Mouse (Mus musculus) gastrocnemius, adult 8-10 months (tissue): ENCODE data around the gene Olfr967. TPM values are rescaled to one million over a fixed set of nuclear protein-coding genes. Genes with fewer than 3 reads are reported as not detected.
"Not testable (repeated sequence)": the region's sequence is repeated elsewhere in the genome, so short reads cannot be mapped to it uniquely, and the experiment has no call there.

Source experiments
- DNase-seq, 2 experiments: peaks; one replicate each; pipeline ENCODE4 v3.0.0; 2022; ENCODE audit warnings: low spot score in 2 of 2
- total RNA-seq, 4 experiments: library from RNA; stranded (reverse); gene quantifications; 2 replicates each; pipeline ENCODE4 v1.2.4; 2022

Olfr967 gene
- total RNA-seq: not detected

DNA sequence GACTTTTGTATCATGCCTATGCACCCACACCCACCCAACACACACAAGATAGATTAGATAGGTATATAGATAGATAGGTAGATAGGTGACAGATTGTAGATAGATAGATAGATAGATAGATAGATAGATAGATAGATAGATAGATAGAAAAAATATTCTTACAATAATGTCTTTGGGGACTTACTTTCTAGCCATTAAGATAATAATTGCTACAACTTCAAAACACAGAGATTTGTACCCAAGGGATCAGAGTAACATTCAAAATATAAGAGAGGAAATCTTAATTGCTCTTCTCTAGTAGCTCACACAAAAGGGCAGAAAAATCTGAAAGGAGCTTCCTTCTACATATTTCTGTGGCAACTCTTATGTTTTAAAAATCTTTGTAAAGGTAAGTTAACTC, at the start of gene Olfr967:
Gene Olfr967, plus strand, starts transcription at position 301 of the 400 bp plus-strand sequence.
- no peak for DNase-seq

GRCm38 (mm10) chr9:39701123-39701522, 44.9 kb upstream of the Olfr967 start:
- DNase-seq: not testable (repeated sequence)

GRCm38 (mm10) chr9:39707017-39707416, 39.0 kb upstream of the Olfr967 start, which contains the start of gene Olfr149:
Olfr149 (minus strand) TSS chr9:39707117.
- no peak for DNase-seq

DNA sequence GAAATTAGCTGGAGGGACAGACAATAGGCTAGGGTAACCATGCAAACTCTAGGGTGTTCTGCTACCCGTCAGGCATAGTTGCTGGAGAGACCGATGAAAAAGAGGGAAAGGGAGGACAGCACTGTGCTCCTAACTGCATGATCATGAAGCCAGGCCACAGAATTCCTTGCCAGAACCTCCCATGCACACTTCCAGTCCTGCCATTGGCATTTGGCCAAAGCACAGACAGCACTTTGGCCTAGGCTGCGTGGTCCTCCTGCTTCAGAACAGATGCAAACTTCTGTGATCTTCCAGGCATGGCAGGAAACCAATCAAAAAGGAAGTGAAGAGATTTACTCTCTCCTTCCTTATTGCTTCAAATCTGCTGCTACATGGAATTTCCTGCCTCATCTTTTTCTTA, 37.1 kb upstream of the Olfr967 start:
- DNase-seq: no peak

GRCm38 (mm10) chr9:39711053-39711452, 35.0 kb upstream of the Olfr967 start, which contains the start of gene Olfr965:
Olfr965 (plus strand) TSS chr9:39711353.
- DNase-seq: no peak

DNA sequence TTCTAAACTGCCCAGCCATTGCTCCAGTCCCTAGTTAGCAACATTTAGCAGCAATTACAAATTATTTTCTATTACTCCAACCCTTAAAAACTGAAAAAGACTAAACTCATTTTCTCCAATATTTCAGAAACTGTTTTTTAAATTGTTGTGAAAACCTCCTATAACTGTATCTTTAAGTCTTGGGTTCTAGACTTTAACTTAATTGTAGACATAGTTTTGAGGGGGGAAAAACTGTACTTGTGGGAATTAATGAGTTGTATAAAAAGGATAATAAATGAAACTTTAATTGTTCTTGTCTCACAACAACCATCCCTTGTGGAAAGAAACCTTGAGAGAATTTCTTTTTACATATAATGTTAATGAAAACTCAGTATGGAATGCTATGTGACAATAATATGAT, 15.4 kb upstream of the Olfr967 start, which contains the start of gene Olfr150:
Gene Olfr150, plus strand, starts transcription at position 301 of the 400 bp plus-strand sequence.
- no peak for DNase-seq

DNA sequence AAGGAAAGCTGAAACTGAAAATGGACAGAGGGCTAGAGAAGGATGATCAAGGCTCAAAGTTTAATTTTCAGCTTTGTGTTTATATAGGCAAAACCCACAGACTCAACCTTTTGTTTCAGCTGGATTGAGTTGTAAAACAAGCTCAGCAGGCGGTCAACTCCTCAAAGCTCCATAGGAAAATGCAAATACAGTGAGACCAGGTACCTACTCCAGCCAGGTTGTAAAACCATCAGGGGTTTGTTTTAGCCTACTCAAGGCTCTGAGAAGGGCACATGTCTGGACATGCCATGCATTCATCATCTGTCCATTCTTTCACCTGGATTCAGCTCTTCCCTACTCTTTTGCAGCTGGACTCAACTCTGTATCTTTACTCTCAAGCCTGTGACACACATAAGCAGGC, 5.3 kb upstream of the Olfr967 start:
- no peak for DNase-seq

GRCm38 (mm10) chr9:39746428-39746827, 379 bp downstream of the Olfr967 start:
- no peak for DNase-seq

DNA sequence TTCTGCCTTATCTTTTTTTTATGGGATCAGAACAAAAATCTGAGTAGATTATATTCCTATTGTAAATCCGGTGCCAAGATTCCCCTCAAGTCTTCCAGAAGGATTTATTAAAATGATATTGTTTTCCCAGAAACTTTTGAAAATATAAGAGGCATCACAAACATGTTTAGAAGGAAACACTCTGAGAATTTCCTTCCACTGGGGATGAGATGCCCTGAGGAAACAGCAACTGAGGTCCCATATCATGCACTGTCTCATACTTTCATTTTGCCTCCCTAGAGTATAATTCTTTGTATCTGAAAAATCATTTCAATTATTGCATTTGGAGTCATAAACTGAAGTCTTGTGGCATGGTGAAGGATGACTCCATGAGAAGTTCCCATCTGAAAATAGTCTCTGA, 37.1 kb downstream of the Olfr967 start, which contains the start of gene Olfr968:
Gene Olfr968, minus strand, starts transcription at position 101 of the 400 bp plus-strand sequence.
- DNase-seq: no peak

DNA sequence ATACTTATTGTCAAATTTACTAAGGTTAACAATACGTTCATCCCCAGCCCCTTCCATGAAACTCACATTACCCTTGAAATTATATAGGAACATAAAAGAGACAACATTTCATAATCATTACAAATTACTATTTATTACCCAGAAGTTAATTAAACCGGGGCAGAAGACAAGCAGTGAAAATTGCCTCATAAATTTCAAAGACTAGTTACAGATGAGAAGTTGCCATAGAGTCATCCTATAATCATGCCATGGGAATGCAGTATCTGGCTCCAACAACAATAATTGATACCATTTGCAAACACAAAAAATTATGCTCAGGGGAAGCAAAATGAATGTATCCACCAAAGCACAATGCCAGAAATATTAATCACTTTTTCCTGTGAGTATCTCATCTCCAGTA, 44.5 kb downstream of the Olfr967 start, which contains the start of gene Olfr969:
Gene Olfr969, plus strand, starts transcription at position 388 of the 400 bp plus-strand sequence.
- DNase-seq: no peak

Other genes starting within 250 kb of the Olfr967 start
- gene Olfr957, start 230.4 kb upstream of the Olfr967 start, total RNA-seq: not detected
- gene Olfr958, start 192.2 kb upstream of the Olfr967 start, total RNA-seq: not detected
- not detected for gene Olfr959, start 170.7 kb upstream of the Olfr967 start, total RNA-seq
- under 1 TPM; 0.16 to 0.54 (median 0.34) TPM for gene AW551984, start 141.8 kb upstream of the Olfr967 start, total RNA-seq
- gene Olfr148, start 135.6 kb upstream of the Olfr967 start, total RNA-seq: not detected
- not detected for gene Olfr960, start 124.9 kb upstream of the Olfr967 start, total RNA-seq
- gene Olfr961, start 101.2 kb upstream of the Olfr967 start, total RNA-seq: not detected
- gene Olfr963, start 79.0 kb upstream of the Olfr967 start, total RNA-seq: not detected
- gene Olfr149, start 39.1 kb upstream of the Olfr967 start, total RNA-seq: not detected
- not detected for gene Olfr965, start 34.9 kb upstream of the Olfr967 start, total RNA-seq
- not detected for gene Olfr150, start 15.3 kb upstream of the Olfr967 start, total RNA-seq
- not detected for gene Olfr968, start 37.0 kb downstream of the Olfr967 start, total RNA-seq
- not detected for gene Olfr969, start 44.7 kb downstream of the Olfr967 start, total RNA-seq
- not detected for gene Olfr970, start 62.6 kb downstream of the Olfr967 start, total RNA-seq
- not detected for gene Olfr971, start 90.6 kb downstream of the Olfr967 start, total RNA-seq
- gene Olfr972, start 120.2 kb downstream of the Olfr967 start, total RNA-seq: not detected
- not detected for gene Olfr229, start 161.1 kb downstream of the Olfr967 start, total RNA-seq
- not detected for gene Olfr974, start 191.3 kb downstream of the Olfr967 start, total RNA-seq
- gene Olfr975, start 205.8 kb downstream of the Olfr967 start, total RNA-seq: not detected
- not detected for gene Olfr976, start 214.9 kb downstream of the Olfr967 start, total RNA-seq
- not detected for gene Olfr978, start 245.9 kb downstream of the Olfr967 start, total RNA-seq